Mouse (Mus musculus): ENCODE results near the gene Gchfr.

DNA sequence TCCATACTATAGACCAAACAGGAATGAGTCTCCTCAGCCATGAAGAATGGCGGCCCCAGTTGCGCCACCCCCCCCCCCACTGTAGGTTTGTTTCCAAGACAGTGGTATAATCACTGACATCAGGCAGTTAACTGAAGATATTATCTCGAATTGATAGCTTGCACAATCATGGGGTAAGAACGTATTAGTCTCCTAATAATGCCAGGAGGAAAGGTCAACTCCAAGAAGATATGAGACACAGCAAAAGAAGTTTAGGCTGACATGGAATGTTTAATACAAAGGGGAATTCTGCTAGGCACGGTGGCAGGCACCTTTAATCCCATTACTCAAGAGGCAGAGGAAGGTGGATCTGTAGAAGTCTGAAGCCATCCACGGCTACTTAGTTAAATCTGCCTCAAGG is 21.1 kb upstream of the Gchfr start:
- no peak for TF ChIP-seq POLR2A (IDR thresholded peaks at IDR 0.05; ENCODE audit: insufficient read depth, low read depth, low read length)
- TF ChIP-seq EP300 (IDR thresholded peaks at IDR 0.05; ENCODE audit: insufficient read depth, low read depth, low read length): no peak
